Mouse (Mus musculus) CH12.LX (cell line): ENCODE measurements around the gene Tsnax.

Experiments used
- CTCF ChIP-seq, 2 experiments: IDR thresholded peaks in 1 of 2; conservative IDR thresholded peaks in 1 of 2; 2 replicates each; pipeline ENCODE4 v1.5.1; 2011 to 2012; ENCODE audit warnings: low read depth in 2 of 2, low read length in 2 of 2, improper control_type of control experiment in 1 of 2, inconsistent platforms in 1 of 2, mild to moderate bottlenecking in 1 of 2, moderate library complexity in 1 of 2
- E2F4 ChIP-seq: IDR thresholded peaks from 2 replicates; pipeline ENCODE4 v1.6.1; 2011; ENCODE audit warnings: low read depth, low read length, improper control_type of control experiment; ENCODE audit not compliant: insufficient replicate concordance
- ELF1 ChIP-seq: IDR thresholded peaks from 2 replicates; pipeline ENCODE4 v1.6.1; 2014; ENCODE audit warnings: low read depth, mild to moderate bottlenecking, inconsistent platforms, low read length, improper control_type of control experiment
- ETS1 ChIP-seq: conservative IDR thresholded peaks from 2 replicates; pipeline ENCODE4 v1.6.1; 2012; ENCODE audit warnings: low read depth, mild to moderate bottlenecking, inconsistent platforms, low read length, improper control_type of control experiment, moderate library complexity
- KAT2A ChIP-seq: IDR thresholded peaks from 2 replicates; pipeline ENCODE4 v1.6.1; 2012; ENCODE audit warnings: low read length, improper control_type of control experiment, inconsistent platforms; ENCODE audit not compliant: insufficient replicate concordance
- MYC ChIP-seq: IDR thresholded peaks from 2 replicates; pipeline ENCODE4 v1.6.1; 2011; ENCODE audit warnings: low read depth, mild to moderate bottlenecking, improper control_type of control experiment, low read length
- SMC3 ChIP-seq: IDR thresholded peaks from 2 replicates; pipeline ENCODE4 v1.6.1; 2011; ENCODE audit warnings: low read depth, low read length, improper control_type of control experiment
- TBP ChIP-seq: conservative IDR thresholded peaks from 2 replicates; pipeline ENCODE4 v1.6.1; 2011; ENCODE audit warnings: low read depth, low read length, improper control_type of control experiment
- USF1 ChIP-seq: IDR thresholded peaks from 2 replicates; pipeline ENCODE4 v1.6.1; 2014; ENCODE audit warnings: low read depth, mild to moderate bottlenecking, inconsistent platforms, low read length, improper control_type of control experiment
- ZNF384 ChIP-seq: IDR thresholded peaks from 2 replicates; pipeline ENCODE4 v1.6.1; 2012; ENCODE audit warnings: low read depth, low read length, improper control_type of control experiment, inconsistent platforms

GRCm38 (mm10) chr8:125049826-125050225 lies 37.0 kb downstream of the Tsnax start:
- TF ChIP-seq ZNF384: no peak
- no peak for TF ChIP-seq E2F4
- no peak for TF ChIP-seq CTCF (conservative IDR thresholded peaks at IDR 0.05 in 1 of 2, IDR thresholded peaks at IDR 0.05 in 1 of 2; ENCODE audit: low read depth in 2 of 2, low read length in 2 of 2)
- no peak for TF ChIP-seq KAT2A
- no peak for TF ChIP-seq SMC3
- TF ChIP-seq MYC: no peak
- no peak for TF ChIP-seq ELF1
- no peak for TF ChIP-seq ETS1
- no peak for TF ChIP-seq TBP
- TF ChIP-seq USF1: no peak
